ENCODE assay signal across 8 mouse cellular contexts in genomic region chr2:131982546-131983196, GRCm38 (mm10). TPM values are rescaled to one million over a fixed set of nuclear protein-coding genes. Genes with fewer than 3 reads are reported as not detected.
DNase-seq lines count a peak whose midpoint lies in the region; ATAC-seq and TF ChIP-seq lines count a peak whose summit lies in the region.

No protein-coding gene starts in this region.

- H3K9me3 ChIP-seq in forebrain, postnatal 0 days (ENCODE audit: low read length), result peaks cover 3% of the 10 kb centered on the region; the same call in 1 of the 2 replicates
- no peaks in the 10 kb centered on the region; the same call in 1 of the 2 replicates for H3K9me3 ChIP-seq in intestine, embryonic 14.5 days (ENCODE audit: control insufficient read depth, low read length)
- H3K9me3 ChIP-seq in limb, embryonic 10.5 days (replicated peaks), result no peaks in the 10 kb centered on the region

- TF ChIP-seq POLR2A in cerebellum, adult 2 months (IDR thresholded peaks at IDR 0.05; ENCODE audit: borderline replicate concordance, insufficient read depth, low read length), result no peak

- H3K4me1 ChIP-seq in cerebellum, adult 2 months (ENCODE audit: control insufficient read depth, insufficient read depth, low read length), result no peaks in the 10 kb centered on the region
- no peaks in the 10 kb centered on the region for H3K4me1 ChIP-seq in forebrain, postnatal 0 days (ENCODE audit: insufficient read depth)
- H3K4me1 ChIP-seq in intestine, embryonic 14.5 days (replicated peaks; ENCODE audit: control insufficient read depth, insufficient read depth, low read length), result no peaks in the 10 kb centered on the region
- H3K4me1 ChIP-seq in limb, embryonic 10.5 days, result no peaks in the 10 kb centered on the region

- ATAC-seq in forebrain, postnatal 0 days, result peak; percentile 89
- ATAC-seq in intestine, embryonic 14.5 days (replicated peaks; ENCODE audit: low FRiP score, low TSS enrichment, low read depth), result 0 out of 2 replicates have a peak, but pooled peaks have one; percentile 56
- peak; percentile 87 for ATAC-seq in monocyte, adult 5-6 weeks (replicated peaks; ENCODE audit: insufficient number of reproducible peaks, low FRiP score, low TSS enrichment, poor library complexity, severe bottlenecking)

- DNase-seq in 416B (ENCODE audit: low read depth) (peak; percentile 86), MEL-GATA-1-ER (ENCODE audit: extremely low read depth, low read depth) (peak; percentile 41)
- peak; percentile 51 to 53 for DNase-seq in cerebellum, adult 2 months
- peak; percentile 81 for DNase-seq in forebrain, postnatal 0 days
- peak; percentile 68 for DNase-seq in intestine, embryonic 14.5 days (ENCODE audit: low spot score)
- peak; percentile 76 for DNase-seq in limb, embryonic 10.5 days (ENCODE audit: low spot score)
- DNase-seq in thymus, postnatal 0 days (ENCODE audit: low spot score), result peak; percentile 79

- WGBS in cerebellum, adult 2 months, result 11% methylated on average over 6 of the region's 6 CpGs
- 18% methylated on average over 6 of the region's 6 CpGs for WGBS in forebrain, postnatal 0 days
- 17% methylated on average over 6 of the region's 6 CpGs for WGBS in intestine, embryonic 14.5 days
- 24% methylated on average over 6 of the region's 6 CpGs for WGBS in limb, embryonic 10.5 days

- no peaks in the 10 kb centered on the region for H3K36me3 ChIP-seq in forebrain, postnatal 0 days (ENCODE audit: insufficient read depth)
- no peaks in the 10 kb centered on the region for H3K36me3 ChIP-seq in intestine, embryonic 14.5 days (ENCODE audit: control insufficient read depth, insufficient read depth, low read length)
- no peaks in the 10 kb centered on the region for H3K36me3 ChIP-seq in limb, embryonic 10.5 days

- no peak overlapping the region for H3K4me3 ChIP-seq in cerebellum, adult 2 months (replicated peaks; ENCODE audit: insufficient read depth, low read depth, low read length)
- no peak overlapping the region for H3K4me3 ChIP-seq in forebrain, postnatal 0 days (ENCODE audit: low read depth, low read length)
- H3K4me3 ChIP-seq in intestine, embryonic 14.5 days (ENCODE audit: low read depth, low read length), result no peak overlapping the region
- H3K4me3 ChIP-seq in limb, embryonic 10.5 days, result no peak overlapping the region

- no peak overlapping the region for H3K4me2 ChIP-seq in forebrain, postnatal 0 days (ENCODE audit: low read depth)
- H3K4me2 ChIP-seq in intestine, embryonic 14.5 days (ENCODE audit: low read length), result no peak overlapping the region

- peak; percentile 96 for TF ChIP-seq CTCF in cerebellum, adult 2 months (IDR thresholded peaks at IDR 0.05; ENCODE audit: borderline replicate concordance, insufficient read depth, low read depth, low read length)
- TF ChIP-seq CTCF in forebrain, postnatal 0 days (IDR thresholded peaks at IDR 0.05; ENCODE audit: low read depth), result peak; percentile 98

- no peak overlapping the region for H3K27ac ChIP-seq in cerebellum, adult 2 months (ENCODE audit: insufficient read depth, low read length)
- no peak overlapping the region for H3K27ac ChIP-seq in forebrain, postnatal 0 days (ENCODE audit: low read depth, low read length)
- H3K27ac ChIP-seq in intestine, embryonic 14.5 days (ENCODE audit: low read depth), result no peak overlapping the region
- H3K27ac ChIP-seq in limb, embryonic 10.5 days, result no peak overlapping the region

- no peak overlapping the region for H3K9ac ChIP-seq in forebrain, postnatal 0 days
- H3K9ac ChIP-seq in intestine, embryonic 14.5 days (ENCODE audit: low read length), result no peak overlapping the region

- no peaks in the 10 kb centered on the region for H3K27me3 ChIP-seq in cerebellum, adult 2 months (ENCODE audit: control insufficient read depth, insufficient read depth, low read length)
- no peaks in the 10 kb centered on the region for H3K27me3 ChIP-seq in forebrain, postnatal 0 days (ENCODE audit: insufficient read depth, low read length)
- H3K27me3 ChIP-seq in intestine, embryonic 14.5 days (replicated peaks; ENCODE audit: control insufficient read depth, insufficient read depth, low read length), result no peaks in the 10 kb centered on the region
- H3K27me3 ChIP-seq in limb, embryonic 10.5 days (ENCODE audit: low read depth, poor library complexity, severe bottlenecking), result no peaks in the 10 kb centered on the region

RNA-seq across cellular contexts. Expression of gene Prnd, which starts 32.0 kb away (rescaled TPM):
- 0.31 and 0.35 TPM in 2 replicates for polyA plus RNA-seq in cerebellum, adult 2 months (2012; rRNA removed)
- total RNA-seq in forebrain, postnatal 0 days (2014; rRNA removed), result 3.5 and 4.4 TPM in 2 replicates
- 6.0 and 6.2 TPM in 2 replicates for polyA plus RNA-seq in forebrain, postnatal 0 days (2015; fragmentation: Nextera tagmentation; extraction: Ambion mirVana)
- 43.0 and 47.8 TPM in 2 replicates for polyA plus RNA-seq in intestine, embryonic 14.5 days (2014; fragmentation: Nextera tagmentation; extraction: Ambion mirVana)
- polyA plus RNA-seq in limb, embryonic 10.5 days (2016; fragmentation: Nextera tagmentation; extraction: Ambion mirVana), result 11.0 and 13.7 TPM in 2 replicates
- not detected in 3 replicates for total RNA-seq in monocyte, adult 5-6 weeks (2017)
- polyA plus RNA-seq in thymus, postnatal 0 days (2015; fragmentation: Nextera tagmentation; extraction: Ambion mirVana), result 3.4 and 4.0 TPM in 2 replicates

RNA-seq across cellular contexts. Expression of gene Rassf2, which starts 47.4 kb away (rescaled TPM):
- polyA plus RNA-seq in cerebellum, adult 2 months (2012; rRNA removed), result 35.8 and 44.7 TPM in 2 replicates
- total RNA-seq in forebrain, postnatal 0 days (2014; rRNA removed), result 32.8 and 33.5 TPM in 2 replicates
- polyA plus RNA-seq in forebrain, postnatal 0 days (2015; fragmentation: Nextera tagmentation; extraction: Ambion mirVana), result 15.3 and 19.4 TPM in 2 replicates
- 12.0 and 12.6 TPM in 2 replicates for polyA plus RNA-seq in intestine, embryonic 14.5 days (2014; fragmentation: Nextera tagmentation; extraction: Ambion mirVana)
- polyA plus RNA-seq in limb, embryonic 10.5 days (2016; fragmentation: Nextera tagmentation; extraction: Ambion mirVana), result 5.5 and 5.9 TPM in 2 replicates
- total RNA-seq in monocyte, adult 5-6 weeks (2017), result 33.5 to 63.6 TPM (median 45.1 TPM) in 3 replicates
- polyA plus RNA-seq in thymus, postnatal 0 days (2015; fragmentation: Nextera tagmentation; extraction: Ambion mirVana), result 25.1 and 27.6 TPM in 2 replicates
